Mouse (Mus musculus) heart, postnatal 0 days (tissue): ENCODE measurements at regions not wholly inside any gene's neighbourhood (a gene's known extent, or its start where the extent isn't known, plus 50 kb on each side); places are given as distances from the start of the nearest gene placed in this dataset.

Experiments used
- ATAC-seq: fragments of 200-750 bp; cut with Nextera tagmentation; 2 replicates; pipeline ENCODE4 v1.8.0; 2017; ENCODE audit warnings: low read depth, moderate number of reproducible peaks, moderate library complexity; ENCODE audit not compliant: insufficient read depth
- DNase-seq: peaks from one replicate; pipeline ENCODE4 v3.0.0-alpha.2; 2016; ENCODE audit warnings: low spot score
- H3K27ac ChIP-seq: fragments of 300-500 bp; sonication (generic); 2 replicates; pipeline ENCODE4 v1.5.1; 2014; ENCODE audit warnings: low read depth, mild to moderate bottlenecking
- H3K27me3 ChIP-seq: fragments of 300-500 bp; sonication (generic); 2 replicates; pipeline ENCODE4 v1.6.1; 2014; ENCODE audit warnings: low read length, mixed read lengths; ENCODE audit not compliant: control insufficient read depth, insufficient read depth
- H3K36me3 ChIP-seq: fragments of 300-500 bp; sonication (generic); replicated peaks from 2 replicates; pipeline ENCODE4 v1.6.1; 2014; ENCODE audit warnings: low read length, mixed read lengths; ENCODE audit not compliant: control insufficient read depth, insufficient read depth
- H3K4me1 ChIP-seq: fragments of 300-500 bp; sonication (generic); 2 replicates; pipeline ENCODE4 v1.6.1; 2014; ENCODE audit warnings: antibody characterized with exemption; ENCODE audit not compliant: control insufficient read depth, insufficient read depth
- H3K4me2 ChIP-seq: fragments of 300-500 bp; sonication (generic); 2 replicates; pipeline ENCODE4 v1.6.1; 2014; ENCODE audit warnings: low read depth, mild to moderate bottlenecking, low read length, moderate library complexity
- H3K4me3 ChIP-seq: fragments of 300-500 bp; sonication (generic); 2 replicates; pipeline ENCODE4 v1.5.1; 2014; ENCODE audit warnings: low read depth, low read length
- H3K9ac ChIP-seq: fragments of 300-500 bp; sonication (generic); replicated peaks from 2 replicates; pipeline ENCODE4 v1.6.1; 2014; ENCODE audit warnings: low read depth, low read length, mixed read lengths
- H3K9me3 ChIP-seq: fragments of 300-500 bp; sonication (generic); replicated peaks from 2 replicates; pipeline ENCODE4 v1.6.1; 2016; ENCODE audit warnings: low read length; ENCODE audit not compliant: control insufficient read depth
- CTCF ChIP-seq: IDR thresholded peaks from 2 replicates; pipeline ENCODE4 v1.5.1; 2016; ENCODE audit warnings: antibody characterized with exemption, control low read depth, low read depth
- EP300 ChIP-seq: IDR thresholded peaks from 2 replicates; pipeline ENCODE4 v1.6.1; 2016; ENCODE audit warnings: antibody characterized with exemption, low read depth
- WGBS: fragments of 180-500 bp; shearing (Covaris S2); extraction: QIAGEN DNeasy Blood & Tissue Kit; methylation state at CpG from one replicate; pipeline ENCODE4 v1.1.7; 2014; 5-methylcytosine and 5-hydroxymethylcytosine counted together

GRCm38 (mm10) chr6:112133522-112133921, 140.0 kb upstream of the Lmcd1 start:
- Histone ChIP-seq H3K9ac (no peak overlapping the region), H3K9me3 (no peaks in the 10 kb centered on the region), H3K4me2 (no peak overlapping the region), H3K27ac (no peak overlapping the region), H3K36me3 (no peaks in the 10 kb centered on the region), H3K4me3 (no peak overlapping the region), H3K4me1 (no peaks in the 10 kb centered on the region), H3K27me3 (no peaks in the 10 kb centered on the region)
- no peak for ATAC-seq
- TF ChIP-seq CTCF (peak; percentile 60), EP300 (no peak)
- 19% methylated on average over 3 of the region's 3 CpGs for WGBS
- DNase-seq = no peak

- Histone ChIP-seq H3K4me3 (no peak overlapping the region), H3K9ac (no peak overlapping the region), H3K4me2 (no peak overlapping the region), H3K27me3 (no peaks in the 10 kb centered on the region), H3K4me1 (no peaks in the 10 kb centered on the region), H3K36me3 (no peaks in the 10 kb centered on the region), H3K9me3 (no peaks in the 10 kb centered on the region), H3K27ac (no peak overlapping the region)
- TF ChIP-seq CTCF (no peak), EP300 (no peak)
- no peak for ATAC-seq
- WGBS = 53% methylated on average over 10 of the region's 10 CpGs
- no peak for DNase-seq
Observed at GRCm38 (mm10) chr6:112152535-112153364, 120.8 kb upstream of the Lmcd1 start.

GRCm38 (mm10) chr6:112167487-112167886, 106.1 kb upstream of the Lmcd1 start:
- 80% methylated on average over 3 of the region's 3 CpGs for WGBS
- no peaks in the 10 kb centered on the region for H3K36me3 ChIP-seq
- DNase-seq (no peak), ATAC-seq (no peak)
- H3K4me1 ChIP-seq = no peaks in the 10 kb centered on the region
- H3K27ac ChIP-seq = no peak overlapping the region
- no peak overlapping the region for H3K9ac ChIP-seq
- TF ChIP-seq EP300 (no peak), CTCF (no peak)
- no peak overlapping the region for H3K4me2 ChIP-seq
- H3K27me3 ChIP-seq = no peaks in the 10 kb centered on the region
- H3K9me3 ChIP-seq = no peaks in the 10 kb centered on the region
- no peak overlapping the region for H3K4me3 ChIP-seq

GRCm38 (mm10) chr6:112176344-112176743, 97.2 kb upstream of the Lmcd1 start:
- H3K4me2 ChIP-seq = no peak overlapping the region
- TF ChIP-seq EP300 (no peak), CTCF (no peak)
- H3K9ac ChIP-seq = no peak overlapping the region
- no peak overlapping the region for H3K27ac ChIP-seq
- ATAC-seq = no peak
- DNase-seq = no peak
- no peaks in the 10 kb centered on the region for H3K9me3 ChIP-seq
- whole genome bisulfite sequencing = 32% methylated on average over 2 of the region's 2 CpGs
- H3K36me3 ChIP-seq = no peaks in the 10 kb centered on the region
- no peak overlapping the region for H3K4me3 ChIP-seq
- H3K27me3 ChIP-seq = no peaks in the 10 kb centered on the region
- H3K4me1 ChIP-seq = no peaks in the 10 kb centered on the region

GRCm38 (mm10) chr6:112187636-112188035, 85.9 kb upstream of the Lmcd1 start:
- DNase-seq (no peak), ATAC-seq (no peak)
- Histone ChIP-seq H3K4me2 (no peak overlapping the region), H3K27ac (no peak overlapping the region), H3K4me3 (no peak overlapping the region), H3K4me1 (no peaks in the 10 kb centered on the region), H3K9me3 (no peaks in the 10 kb centered on the region), H3K27me3 (no peaks in the 10 kb centered on the region), H3K36me3 (no peaks in the 10 kb centered on the region), H3K9ac (no peak overlapping the region)
- WGBS = 92% methylated on average over 2 of the region's 2 CpGs
- TF ChIP-seq EP300 (no peak), CTCF (no peak)

- no peak overlapping the region for H3K4me3 ChIP-seq
- ATAC-seq = no peak
- TF ChIP-seq CTCF (peak; percentile 88), EP300 (no peak)
- H3K27me3 ChIP-seq = no peaks in the 10 kb centered on the region
- no peaks in the 10 kb centered on the region for H3K9me3 ChIP-seq
- DNase-seq = peak; percentile 37
- H3K4me1 ChIP-seq = no peaks in the 10 kb centered on the region
- H3K4me2 ChIP-seq = no peak overlapping the region
- 45% methylated on average over 6 of the region's 6 CpGs for WGBS
- H3K27ac ChIP-seq = no peak overlapping the region
- H3K9ac ChIP-seq = no peak overlapping the region
- no peaks in the 10 kb centered on the region for H3K36me3 ChIP-seq
Observed at GRCm38 (mm10) chr6:112191032-112191431, 82.5 kb upstream of the Lmcd1 start.
